Mouse (Mus musculus): ENCODE results near the gene Zdhhc1.

DNA sequence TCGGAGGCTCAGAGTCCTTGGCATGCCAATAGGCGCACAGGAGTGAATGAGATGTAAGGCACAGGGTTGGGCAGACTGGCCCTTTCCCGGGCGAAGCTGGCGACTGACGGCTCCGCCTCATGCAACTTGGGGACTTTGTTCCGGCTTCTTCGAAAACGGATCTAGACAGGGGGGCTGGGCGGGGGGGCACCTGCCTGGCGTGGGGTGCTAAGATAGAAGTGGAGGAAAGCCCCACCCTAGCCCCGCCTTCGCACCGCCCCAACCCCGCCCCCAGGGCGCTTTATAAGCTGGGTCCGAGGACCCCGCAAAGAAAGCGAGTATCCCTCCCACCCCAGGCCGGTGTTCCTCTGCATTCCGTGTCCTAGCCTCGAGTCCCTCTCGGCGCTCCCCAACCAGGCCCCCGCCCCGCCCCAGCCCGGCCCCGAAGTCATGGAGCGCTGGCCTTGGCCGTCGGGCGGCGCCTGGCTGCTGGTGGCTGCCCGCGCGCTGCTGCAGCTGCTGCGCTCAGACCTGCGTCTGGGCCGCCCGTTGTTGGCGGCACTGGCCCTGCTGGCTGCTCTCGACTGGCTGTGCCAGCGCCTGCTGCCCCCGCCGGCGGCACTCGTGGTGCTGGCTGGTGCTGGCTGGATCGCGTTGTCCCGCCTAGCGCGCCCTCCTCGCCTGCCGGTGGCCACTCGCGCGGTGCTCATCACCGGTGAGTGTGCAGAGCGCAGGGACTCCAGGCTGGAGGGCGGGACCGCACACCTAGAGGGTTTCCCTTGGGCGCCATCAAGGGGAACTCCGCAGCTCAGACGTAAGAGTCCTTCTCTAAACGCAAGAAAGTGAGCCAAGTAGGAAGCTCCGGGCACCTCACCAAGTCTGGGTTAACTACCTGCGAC is 22.0 kb upstream of the Zdhhc1 start, which contains the start of gene Hsd11b2:
- TF ChIP-seq TAL1 (IDR thresholded peaks at IDR 0.05; ENCODE audit: low read length), result no peak
- TF ChIP-seq GATA1 (IDR thresholded peaks at IDR 0.05; ENCODE audit: low read length), result no peak

Data from erythroblast, embryonic 14.5 days (primary cell).